Mouse (Mus musculus) small intestine, adult 2 months (tissue): Measurements from ENCODE around the gene Olfr993.

Experiments
- CTCF ChIP-seq: fragments of 200-500 bp; IDR thresholded peaks from 2 replicates; pipeline ENCODE4 v1.5.1; 2012; ENCODE audit warnings: low read depth, mild to moderate bottlenecking, control low read depth, inconsistent platforms, low read length, moderate library complexity, mixed read lengths; ENCODE audit not compliant: insufficient replicate concordance, insufficient read length; ENCODE audit errors: extremely low read depth
- POLR2A ChIP-seq: fragments of 200-500 bp; IDR thresholded peaks from 2 replicates; pipeline ENCODE4 v1.6.1; 2012; ENCODE audit warnings: low read depth, mild to moderate bottlenecking, control low read depth, inconsistent platforms, low read length, moderate library complexity

DNA sequence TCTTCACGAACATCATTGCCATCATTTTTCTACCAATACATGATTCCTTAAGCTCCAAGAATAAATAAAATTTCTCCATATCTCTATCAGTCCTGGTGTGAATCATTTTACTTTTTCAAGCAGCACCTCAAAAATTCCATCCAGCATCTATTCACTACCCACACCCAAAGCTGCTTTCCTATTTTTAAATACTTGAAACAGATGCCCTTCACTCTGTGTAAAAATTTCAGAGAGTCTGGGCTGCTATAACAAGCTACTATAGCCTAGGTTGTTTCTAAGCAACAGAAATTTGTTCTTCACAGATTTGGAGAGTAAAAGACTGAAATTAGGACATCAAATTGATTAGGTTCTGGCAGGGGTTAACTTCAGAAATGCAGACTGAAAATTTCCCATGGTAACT, 11.2 kb upstream of the Olfr993 start:
- TF ChIP-seq CTCF (no peak), POLR2A (no peak)
